Mouse (Mus musculus) cortical plate, adult 2 months (tissue): ENCODE measurements around the gene Slc30a3. TPM values are rescaled to one million over a fixed set of nuclear protein-coding genes. Genes with fewer than 3 reads are reported as not detected.
"Not testable (repeated sequence)": the region's sequence is repeated elsewhere in the genome, so short reads cannot be mapped to it uniquely, and the experiment has no call there.

ENCODE experiments used
- H3K27ac ChIP-seq: fragments of 200-500 bp; 2 replicates; pipeline ENCODE4 v1.5.1; 2012; ENCODE audit warnings: low read length, control low read depth, inconsistent platforms; ENCODE audit not compliant: insufficient read depth
- H3K4me1 ChIP-seq: fragments of 200-500 bp; 2 replicates; pipeline ENCODE4 v1.6.1; 2011; ENCODE audit warnings: low read length; ENCODE audit not compliant: control insufficient read depth, insufficient read depth
- H3K4me3 ChIP-seq: fragments of 200-500 bp; 2 replicates; pipeline ENCODE4 v1.5.1; 2011; ENCODE audit warnings: mild to moderate bottlenecking, low read length, control low read depth; ENCODE audit not compliant: insufficient read depth
- CTCF ChIP-seq: fragments of 200-500 bp; IDR thresholded peaks from 2 replicates; pipeline ENCODE4 v1.5.1; 2011; ENCODE audit warnings: mild to moderate bottlenecking, control low read depth, low read length; ENCODE audit not compliant: insufficient read depth; ENCODE audit errors: extremely low read depth
- POLR2A ChIP-seq: fragments of 200-500 bp; IDR thresholded peaks from 2 replicates; pipeline ENCODE4 v1.6.1; 2011; ENCODE audit warnings: mild to moderate bottlenecking, low read length, control low read depth; ENCODE audit not compliant: insufficient read depth; ENCODE audit errors: extremely low read depth
- polyA plus RNA-seq: library from polyadenylated mRNA; depleted of rRNA; stranded (reverse); fragments of >200 nt; gene quantifications from 2 replicates; pipeline ENCODE4 v1.2.3, GENCODE M21; 2012; rRNA removed

Gene Slc30a3
- polyA plus RNA-seq, 1 experiment, result 189 TPM

DNA sequence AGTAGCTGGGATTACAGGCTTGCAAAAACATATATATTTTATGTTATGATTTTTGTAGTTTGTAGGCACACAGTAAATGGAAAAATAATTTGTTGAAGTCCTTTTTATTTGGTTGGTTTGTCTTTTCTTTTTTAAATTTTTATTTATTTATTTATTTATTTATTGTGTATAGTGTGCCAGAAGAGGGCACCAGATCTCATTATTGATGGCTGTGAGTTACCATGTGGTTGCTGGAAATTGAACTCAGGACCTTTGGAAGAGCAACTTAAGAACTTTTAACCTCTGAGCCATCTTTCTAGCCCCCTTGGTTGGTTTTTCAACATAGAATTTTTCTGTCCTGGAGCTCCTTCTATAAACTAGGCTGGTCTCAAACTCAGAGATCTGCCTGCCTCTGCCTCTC is 57.6 kb downstream of the Slc30a3 start:
- Histone ChIP-seq H3K27ac (no peak overlapping the region), H3K4me1 (peaks cover 7% of the 10 kb centered on the region; the same call in 1 of the 2 replicates), H3K4me3 (no peak overlapping the region)
- no peak for TF ChIP-seq CTCF
- TF ChIP-seq POLR2A, result no peak

DNA sequence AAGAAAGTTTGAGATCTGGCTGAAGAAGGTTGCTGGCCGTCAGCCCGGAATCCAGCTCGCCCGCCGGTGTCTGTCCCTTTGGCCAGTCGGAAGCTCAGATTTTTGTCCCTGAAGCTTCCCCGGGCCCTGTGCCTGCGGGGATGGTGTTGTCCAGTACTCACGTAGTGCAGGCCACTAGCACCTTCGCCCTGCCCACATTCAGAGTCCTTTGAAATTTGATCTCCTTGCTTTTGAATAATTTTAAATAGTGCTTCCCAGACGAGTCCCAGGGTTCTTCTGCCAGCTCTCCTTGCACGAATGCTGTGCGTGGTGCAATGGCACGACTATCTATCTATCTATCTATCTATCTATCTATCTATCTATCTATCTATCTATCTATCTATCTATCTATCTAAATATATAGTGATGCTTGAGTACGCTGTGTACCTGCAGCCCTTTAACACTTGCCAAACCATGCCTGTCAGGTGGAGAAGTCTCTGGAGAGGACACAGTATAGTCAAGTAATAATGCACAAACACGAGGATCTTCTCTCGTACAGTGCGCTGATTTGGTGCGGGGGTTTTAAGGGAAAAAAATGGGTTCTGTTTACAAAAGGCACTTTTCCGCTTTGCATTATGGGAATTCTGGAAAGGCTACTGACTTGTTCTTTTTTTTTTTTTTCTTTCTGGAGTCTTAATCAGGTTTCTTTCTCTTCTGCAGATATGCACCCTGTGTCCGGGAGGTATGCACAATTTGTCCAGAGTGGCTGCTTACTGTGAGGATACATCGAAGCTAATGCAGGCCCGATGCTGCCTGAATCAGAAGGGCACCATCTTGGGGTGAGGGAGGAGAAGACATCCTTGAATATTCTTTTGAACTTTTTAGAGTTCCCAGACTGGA is 59.0 kb downstream of the Slc30a3 start, which contains the start of gene Slc5a6:
Slc5a6 (minus strand) TSS at position 162 of the 879 bp plus-strand sequence.
- Histone ChIP-seq H3K4me1 (peaks cover 5% of the 10 kb centered on the region; the same call in 1 of the 2 replicates), H3K4me3 (peak within 1 kb of the TSS; percentile 60), H3K27ac (peak within 1 kb of the TSS; percentile 88)
- TF ChIP-seq POLR2A, result 0 out of 2 replicates have a peak, but pooled peaks have one; percentile 12
- peak; percentile 50 for TF ChIP-seq CTCF

DNA sequence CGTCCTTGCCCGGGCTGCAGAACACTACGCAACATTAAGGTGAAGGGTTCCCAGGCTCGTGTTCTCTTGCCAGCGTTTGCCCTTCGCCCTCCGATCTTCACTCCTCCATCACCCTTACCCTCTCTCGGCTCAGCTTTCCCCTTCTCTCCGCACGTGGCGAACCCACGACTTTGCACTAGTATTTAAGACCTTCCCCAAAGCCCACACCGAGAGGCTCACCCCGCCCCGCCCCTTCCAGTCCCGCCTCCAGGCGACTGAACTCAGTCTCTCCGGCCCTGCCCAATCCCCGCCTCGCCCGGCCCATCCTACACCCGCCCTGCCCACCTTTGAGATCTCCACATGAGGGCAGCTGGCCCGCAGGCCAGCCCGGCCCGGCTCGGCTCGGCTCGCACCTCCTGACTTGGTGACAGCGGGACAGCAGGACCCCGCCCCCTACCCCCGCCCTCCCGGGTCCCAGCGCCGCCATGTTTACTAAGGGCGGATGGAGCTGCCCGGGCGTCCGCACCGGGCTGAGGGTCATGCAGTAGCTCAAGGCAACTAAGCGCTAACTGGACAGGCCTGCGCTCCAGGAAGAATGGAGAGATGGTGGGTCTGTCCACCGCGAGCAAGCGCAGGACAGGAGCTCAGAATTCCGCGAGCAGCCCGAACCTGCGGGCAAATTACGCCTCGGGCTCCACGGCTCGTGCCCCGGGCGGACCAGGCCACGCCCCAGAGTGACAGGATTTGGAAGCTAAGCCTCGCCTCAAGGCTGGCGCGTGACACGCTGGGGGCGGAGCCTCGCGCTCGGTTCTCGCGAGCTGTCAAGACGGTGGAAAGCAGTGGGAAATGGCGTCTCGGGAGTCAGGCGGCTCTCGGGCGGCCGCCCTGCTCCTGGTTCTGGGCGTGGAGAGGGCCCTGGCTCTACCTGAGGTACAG is 59.9 kb downstream of the Slc30a3 start, which contains the start of gene Atraid:
Atraid (plus strand) TSS at position 465 of the 915 bp plus-strand sequence.
- TF ChIP-seq CTCF (no peak), POLR2A (peak; percentile 96)
- H3K27ac ChIP-seq, result peak within 1 kb of the TSS; percentile 88
- H3K4me3 ChIP-seq, result peak within 1 kb of the TSS; percentile 60
- H3K4me1 ChIP-seq, result peaks cover 2% of the 10 kb centered on the region; the same call in 1 of the 2 replicates

DNA sequence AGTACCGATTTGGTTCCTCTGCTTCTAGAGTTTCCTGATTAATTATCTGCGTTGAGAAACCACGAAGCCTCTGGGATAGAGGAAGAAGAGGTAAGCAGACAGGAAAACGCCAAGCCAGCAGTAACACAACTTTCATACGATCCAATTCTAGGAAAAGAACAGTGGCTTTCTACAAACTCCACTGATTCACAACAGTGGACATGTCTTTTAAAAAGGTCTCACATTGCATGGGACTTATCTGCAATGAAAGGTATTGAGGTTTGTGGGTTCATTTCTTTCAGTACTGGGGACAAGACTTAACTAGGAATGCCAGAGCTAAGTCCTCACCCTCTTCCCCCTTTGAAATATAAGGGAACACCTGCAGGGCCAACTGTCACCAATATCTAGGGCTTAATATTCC is 61.0 kb downstream of the Slc30a3 start:
- Histone ChIP-seq H3K27ac (no peak overlapping the region), H3K4me1 (peaks cover 2% of the 10 kb centered on the region; the same call in 1 of the 2 replicates), H3K4me3 (peak overlapping the region; percentile 60; the same call in 1 of the 2 replicates)
- no peak for TF ChIP-seq POLR2A
- no peak for TF ChIP-seq CTCF

DNA sequence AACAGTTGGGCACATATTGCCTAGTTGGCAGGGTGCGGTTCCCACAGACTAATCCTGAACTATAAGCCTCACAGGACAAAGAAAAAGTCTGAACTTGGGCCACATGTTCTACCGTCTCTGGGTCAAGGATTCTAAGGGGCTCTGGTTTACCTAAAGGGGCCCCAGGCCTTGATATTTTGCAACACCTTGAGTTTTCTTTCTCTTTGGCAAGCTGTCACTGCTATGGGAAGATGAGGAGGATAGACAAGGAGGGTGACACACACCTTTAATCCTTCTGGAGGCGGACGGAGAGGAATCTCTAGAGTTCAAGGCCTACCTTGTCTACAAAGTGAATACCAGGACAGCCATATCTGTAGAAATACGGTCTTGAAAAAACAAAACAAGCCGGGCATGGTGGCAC is 61.6 kb downstream of the Slc30a3 start:
- TF ChIP-seq POLR2A (no peak), CTCF (no peak)
- no peak overlapping the region for H3K27ac ChIP-seq
- peaks cover 2% of the 10 kb centered on the region; the same call in 1 of the 2 replicates for H3K4me1 ChIP-seq

DNA sequence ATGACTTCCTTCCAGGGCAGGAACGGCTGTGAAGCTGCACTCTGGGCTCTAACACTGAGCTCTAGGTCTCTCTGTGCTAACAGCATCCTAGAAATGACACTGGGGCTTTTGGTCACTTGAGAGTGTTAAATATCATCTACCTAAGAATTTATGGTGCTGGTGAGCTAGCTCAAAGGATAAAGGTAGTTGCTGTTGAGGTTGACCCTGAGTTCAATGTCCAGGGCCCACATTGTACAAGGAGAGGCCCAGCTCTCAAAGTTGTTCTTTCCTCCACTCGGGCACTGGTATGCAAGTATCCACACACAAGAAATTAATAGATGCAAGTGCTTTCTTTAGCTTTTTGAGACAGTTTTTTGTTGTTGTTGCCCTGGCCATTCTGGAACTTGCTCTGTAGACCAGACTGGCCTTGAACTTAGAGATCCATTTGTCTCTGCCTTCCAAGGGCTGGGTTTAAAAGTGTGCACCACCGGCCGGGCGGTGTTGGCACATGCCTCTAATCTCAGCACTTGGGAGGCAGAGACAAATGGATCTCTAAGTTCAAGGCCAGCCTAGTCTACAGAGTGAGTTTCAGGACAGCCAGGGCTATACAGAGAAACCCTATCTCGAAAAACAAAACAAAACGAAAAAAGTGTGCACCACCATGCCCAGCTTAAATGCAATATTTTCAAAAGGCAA is 69.7 kb downstream of the Slc30a3 start:
- no peak overlapping the region for H3K4me3 ChIP-seq
- TF ChIP-seq POLR2A (no peak), CTCF (no peak)
- H3K4me1 ChIP-seq, result no peaks in the 10 kb centered on the region
- no peak overlapping the region for H3K27ac ChIP-seq

More for the DNA sequence above, 61.6 kb downstream of the Slc30a3 start:
- H3K4me3 ChIP-seq, result no peak overlapping the region

DNA sequence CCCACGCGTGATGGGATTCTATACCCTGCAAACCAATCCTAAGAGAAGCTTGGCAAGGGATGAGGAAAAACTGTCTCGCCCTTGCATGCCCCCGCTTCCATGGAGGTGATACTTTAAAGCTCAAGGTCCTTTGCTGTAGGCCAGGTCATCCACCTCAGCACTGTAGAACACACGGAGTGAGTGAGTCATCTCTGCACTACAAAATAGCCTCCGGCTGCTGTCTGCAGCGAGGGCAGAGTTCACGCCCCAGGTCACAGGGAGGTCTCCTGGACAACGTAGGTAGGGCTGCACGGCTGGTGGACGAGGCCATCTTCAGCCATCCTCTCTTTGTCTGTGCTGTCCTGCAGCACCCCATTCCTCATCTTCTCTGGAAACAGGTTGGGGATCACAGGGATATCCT is 71.5 kb downstream of the Slc30a3 start:
- not testable (repeated sequence) for H3K4me3 ChIP-seq, H3K27ac ChIP-seq, H3K4me1 ChIP-seq

Other genes with a start within 250 kb of the Slc30a3 start
- gene Tmem214, start 240.2 kb downstream of the Slc30a3 start, polyA plus RNA-seq, result 75.1 and 77.9 TPM in 2 replicates
- 15.7 and 17.0 TPM in 2 replicates for gene Agbl5, start 219.5 kb downstream of the Slc30a3 start, polyA plus RNA-seq
- 150 and 171 TPM in 2 replicates for gene Ost4, start 200.4 kb downstream of the Slc30a3 start, polyA plus RNA-seq
- 2.7 and 3.1 TPM in 2 replicates for gene Emilin1, start 194.8 kb downstream of the Slc30a3 start, polyA plus RNA-seq
- gene Khk, start 186.8 kb downstream of the Slc30a3 start, polyA plus RNA-seq, result 24.9 and 29.0 TPM in 2 replicates
- 25.2 and 26.3 TPM in 2 replicates for gene Cgref1, start 162.6 kb downstream of the Slc30a3 start, polyA plus RNA-seq
- 183 and 209 TPM in 2 replicates for gene Preb, start 147.9 kb downstream of the Slc30a3 start, polyA plus RNA-seq
- 0.23 and 0.30 TPM in 2 replicates for gene Tcf23, start 139.6 kb downstream of the Slc30a3 start, polyA plus RNA-seq
- 186 and 189 TPM in 2 replicates for gene Atraid, start 59.9 kb downstream of the Slc30a3 start, polyA plus RNA-seq
- gene Slc5a6, start 59.3 kb downstream of the Slc30a3 start, polyA plus RNA-seq, result 32.5 and 34.9 TPM in 2 replicates
- 13.4 and 14.1 TPM in 2 replicates for gene Cad, start 53.5 kb downstream of the Slc30a3 start, polyA plus RNA-seq
- not detected in 2 replicates for gene Dnajc5g, start 2.0 kb downstream of the Slc30a3 start, polyA plus RNA-seq
- 0.21 TPM in 1 of 2 replicates, not detected in the other for gene Trim54, start 8.5 kb upstream of the Slc30a3 start, polyA plus RNA-seq
- 0.91 and 0.92 TPM in 2 replicates for gene Ucn, start 30.6 kb upstream of the Slc30a3 start, polyA plus RNA-seq
- 96.7 and 102 TPM in 2 replicates for gene Mpv17, start 46.0 kb upstream of the Slc30a3 start, polyA plus RNA-seq
- 2.8 and 3.4 TPM in 2 replicates for gene Gm29609, start 71.7 kb upstream of the Slc30a3 start, polyA plus RNA-seq
- 86.8 and 92.3 TPM in 2 replicates for gene Gtf3c2, start 71.9 kb upstream of the Slc30a3 start, polyA plus RNA-seq
- 87.6 and 90.6 TPM in 2 replicates for gene Snx17, start 85.0 kb upstream of the Slc30a3 start, polyA plus RNA-seq
- gene Eif2b4, start 85.2 kb upstream of the Slc30a3 start, polyA plus RNA-seq, result 62.7 and 66.2 TPM in 2 replicates
- 38.1 and 42.1 TPM in 2 replicates for gene Zfp513, start 94.1 kb upstream of the Slc30a3 start, polyA plus RNA-seq
- 79.8 and 82.8 TPM in 2 replicates for gene Ppm1g, start 112.5 kb upstream of the Slc30a3 start, polyA plus RNA-seq
- 105 and 108 TPM in 2 replicates for gene Nrbp1, start 132.6 kb upstream of the Slc30a3 start, polyA plus RNA-seq
- gene Gm9970, start 133.0 kb upstream of the Slc30a3 start, polyA plus RNA-seq, result not detected in 2 replicates
- gene Krtcap3, start 143.5 kb upstream of the Slc30a3 start, polyA plus RNA-seq, result 3.9 and 4.0 TPM in 2 replicates
- gene Ift172, start 182.9 kb upstream of the Slc30a3 start, polyA plus RNA-seq, result 75.1 and 80.4 TPM in 2 replicates
- gene Fndc4, start 187.8 kb upstream of the Slc30a3 start, polyA plus RNA-seq, result 172 and 184 TPM in 2 replicates
- 0.53 and 0.98 TPM in 2 replicates for gene Gckr, start 189.2 kb upstream of the Slc30a3 start, polyA plus RNA-seq